Mouse (Mus musculus) liver, adult 2 months (tissue): ENCODE data around the gene Anxa3.

ENCODE experiments used
- CTCF ChIP-seq: fragments of 200-500 bp; IDR thresholded peaks from 2 replicates; pipeline ENCODE4 v1.5.1; 2011; ENCODE audit warnings: low read depth, low read length, control low read depth
- POLR2A ChIP-seq: fragments of 200-500 bp; IDR thresholded peaks from 2 replicates; pipeline ENCODE4 v1.6.1; 2011; ENCODE audit warnings: low read length, control low read depth; ENCODE audit not compliant: insufficient read depth; ENCODE audit errors: extremely low read depth

- TF ChIP-seq CTCF (no peak), POLR2A (no peak)
Measured at GRCm38 (mm10) chr5:96762021-96762420, 31.1 kb upstream of the Anxa3 start.
